Mouse (Mus musculus): ENCODE measurements around the gene Pkd1. TPM values are rescaled to one million over a fixed set of nuclear protein-coding genes. Genes with fewer than 3 reads are reported as not detected.

The Pkd1 gene
- polyA plus RNA-seq, 1 experiment from 2014 or later = 16.8 TPM

DNA sequence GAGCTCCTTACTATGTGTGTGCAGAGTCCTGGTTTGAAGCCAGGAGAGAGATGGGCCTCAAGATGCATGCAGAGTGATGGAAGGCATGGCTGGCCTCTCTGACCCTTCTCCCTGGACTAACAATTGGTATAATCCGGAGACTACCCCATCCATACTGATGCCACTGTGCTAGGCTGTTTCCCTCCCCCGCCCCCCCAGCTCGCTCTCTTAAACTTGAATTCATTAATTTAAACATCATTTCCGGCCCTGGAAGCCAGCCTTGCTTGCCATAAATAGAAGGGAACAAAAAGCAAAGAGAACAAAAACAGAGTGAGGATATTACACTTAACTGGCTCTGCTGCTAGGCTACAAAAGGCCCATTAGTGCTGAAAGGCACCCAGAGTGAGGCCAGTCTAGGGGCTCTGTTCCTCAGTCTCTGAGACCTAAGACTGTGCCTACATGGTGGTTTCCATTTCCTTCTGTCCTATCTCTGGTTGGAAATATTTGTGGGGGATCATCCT, 9.0 kb downstream of the Pkd1 start:
- H3K4me3 ChIP-seq (ENCODE audit: control insufficient read depth in 1 of 2, insufficient read depth in 1 of 2, low read depth in 1 of 2, low read length in 2 of 2) = no peak overlapping the region
- H3K4me1 ChIP-seq (ENCODE audit: control insufficient read depth in 2 of 2, insufficient read depth in 2 of 2, low read length in 2 of 2) = peaks cover 21 to 28% of the 10 kb centered on the region in 2 experiments
- WGBS = 65% methylated on average over 4 of the region's 4 CpGs
- peak overlapping the region; percentile 33 for H3K4me2 ChIP-seq (ENCODE audit: low read length)
- no peaks in the 10 kb centered on the region for H3K27me3 ChIP-seq (ENCODE audit: control insufficient read depth, insufficient read depth, low read length)
- H3K9ac ChIP-seq (ENCODE audit: low read length) = no peak overlapping the region
- 0 out of 2 replicates have a peak, but pooled peaks have one; percentile 30 for ATAC-seq (ENCODE audit: insufficient number of reproducible peaks, insufficient read depth, low FRiP score, low read depth)
- H3K27ac ChIP-seq (replicated peaks in 1 of 2; ENCODE audit: control insufficient read depth in 1 of 2, insufficient read depth in 1 of 2, low read depth in 2 of 2, low read length in 2 of 2) = peak overlapping the region; percentile 52 to 72
- H3K9me3 ChIP-seq (ENCODE audit: control insufficient read depth, low read length) = no peaks in the 10 kb centered on the region
- no peaks in the 10 kb centered on the region for H3K36me3 ChIP-seq (ENCODE audit: control insufficient read depth, insufficient read depth, low read length)

GRCm38 (mm10) chr17:24559146-24559545, 9.5 kb downstream of the Pkd1 start:
- no peaks in the 10 kb centered on the region for H3K27me3 ChIP-seq (ENCODE audit: control insufficient read depth, insufficient read depth, low read length)
- peaks cover 24 to 28% of the 10 kb centered on the region in 2 experiments for H3K4me1 ChIP-seq (ENCODE audit: control insufficient read depth in 2 of 2, insufficient read depth in 2 of 2, low read length in 2 of 2)
- no peaks in the 10 kb centered on the region for H3K36me3 ChIP-seq (ENCODE audit: control insufficient read depth, insufficient read depth, low read length)
- no peak overlapping the region for H3K9ac ChIP-seq (ENCODE audit: low read length)
- peak overlapping the region; percentile 53 to 72; a peak in 3 of 4 replicates for H3K27ac ChIP-seq (replicated peaks in 1 of 2; ENCODE audit: control insufficient read depth in 1 of 2, insufficient read depth in 1 of 2, low read depth in 2 of 2, low read length in 2 of 2)
- 70% methylated on average over 3 of the region's 3 CpGs for WGBS
- 0 out of 2 replicates have a peak, but pooled peaks have one; percentile 34 for ATAC-seq (ENCODE audit: insufficient number of reproducible peaks, insufficient read depth, low FRiP score, low read depth)
- H3K9me3 ChIP-seq (ENCODE audit: control insufficient read depth, low read length) = no peaks in the 10 kb centered on the region
- H3K4me2 ChIP-seq (ENCODE audit: low read length) = peak overlapping the region; percentile 33
- H3K4me3 ChIP-seq (ENCODE audit: control insufficient read depth in 1 of 2, insufficient read depth in 1 of 2, low read depth in 1 of 2, low read length in 2 of 2) = no peak overlapping the region

- 0 out of 4 replicates have a peak overlapping the region, but pooled peaks of 1 of the 2 experiments have one; percentile 5 for H3K27ac ChIP-seq (replicated peaks in 1 of 2; ENCODE audit: control insufficient read depth in 1 of 2, insufficient read depth in 1 of 2, low read depth in 2 of 2, low read length in 2 of 2)
- H3K9ac ChIP-seq (ENCODE audit: low read length) = no peak overlapping the region
- H3K9me3 ChIP-seq (ENCODE audit: control insufficient read depth, low read length) = no peaks in the 10 kb centered on the region
- H3K27me3 ChIP-seq (ENCODE audit: control insufficient read depth, insufficient read depth, low read length) = no peaks in the 10 kb centered on the region
- no peak for ATAC-seq (ENCODE audit: insufficient number of reproducible peaks, insufficient read depth, low FRiP score, low read depth)
- no peak overlapping the region for H3K4me3 ChIP-seq (ENCODE audit: control insufficient read depth in 1 of 2, insufficient read depth in 1 of 2, low read depth in 1 of 2, low read length in 2 of 2)
- peaks cover 11% of the 10 kb centered on the region for H3K36me3 ChIP-seq (ENCODE audit: control insufficient read depth, insufficient read depth, low read length)
- H3K4me1 ChIP-seq (ENCODE audit: control insufficient read depth in 2 of 2, insufficient read depth in 2 of 2, low read length in 2 of 2) = peaks cover 24 to 28% of the 10 kb centered on the region in 2 experiments
- no peak overlapping the region for H3K4me2 ChIP-seq (ENCODE audit: low read length)
- WGBS = 73% methylated on average over 5 of the region's 5 CpGs
These were observed 10.8 kb downstream of the Pkd1 start for GRCm38 (mm10) chr17:24560301-24561028.

GRCm38 (mm10) chr17:24561592-24561991, 12.0 kb downstream of the Pkd1 start:
- Histone ChIP-seq H3K4me3 (ENCODE audit: control insufficient read depth in 1 of 2, insufficient read depth in 1 of 2, low read depth in 1 of 2, low read length in 2 of 2) (no peak overlapping the region), H3K27me3 (ENCODE audit: control insufficient read depth, insufficient read depth, low read length) (no peaks in the 10 kb centered on the region), H3K27ac (replicated peaks in 1 of 2; ENCODE audit: control insufficient read depth in 1 of 2, insufficient read depth in 1 of 2, low read depth in 2 of 2, low read length in 2 of 2) (no peak overlapping the region), H3K9me3 (ENCODE audit: control insufficient read depth, low read length) (no peaks in the 10 kb centered on the region), H3K36me3 (ENCODE audit: control insufficient read depth, insufficient read depth, low read length) (peaks cover 17% of the 10 kb centered on the region), H3K9ac (ENCODE audit: low read length) (no peak overlapping the region), H3K4me1 (ENCODE audit: control insufficient read depth in 2 of 2, insufficient read depth in 2 of 2, low read length in 2 of 2) (peaks cover 24 to 29% of the 10 kb centered on the region in 2 experiments), H3K4me2 (ENCODE audit: low read length) (no peak overlapping the region)
- WGBS = 77% methylated on average over 2 of the region's 2 CpGs
- no peak for ATAC-seq (ENCODE audit: insufficient number of reproducible peaks, insufficient read depth, low FRiP score, low read depth)

- 69% methylated on average over 5 of the region's 5 CpGs for WGBS
- no peak overlapping the region for H3K4me2 ChIP-seq (ENCODE audit: low read length)
- H3K4me1 ChIP-seq (ENCODE audit: control insufficient read depth in 2 of 2, insufficient read depth in 2 of 2, low read length in 2 of 2) = peaks cover 24 to 29% of the 10 kb centered on the region in 2 experiments
- no peaks in the 10 kb centered on the region for H3K9me3 ChIP-seq (ENCODE audit: control insufficient read depth, low read length)
- H3K27me3 ChIP-seq (ENCODE audit: control insufficient read depth, insufficient read depth, low read length) = no peaks in the 10 kb centered on the region
- no peak for ATAC-seq (ENCODE audit: insufficient number of reproducible peaks, insufficient read depth, low FRiP score, low read depth)
- H3K9ac ChIP-seq (ENCODE audit: low read length) = no peak overlapping the region
- H3K27ac ChIP-seq (replicated peaks in 1 of 2; ENCODE audit: control insufficient read depth in 1 of 2, insufficient read depth in 1 of 2, low read depth in 2 of 2, low read length in 2 of 2) = no peak overlapping the region
- H3K4me3 ChIP-seq (ENCODE audit: control insufficient read depth in 1 of 2, insufficient read depth in 1 of 2, low read depth in 1 of 2, low read length in 2 of 2) = no peak overlapping the region
- H3K36me3 ChIP-seq (ENCODE audit: control insufficient read depth, insufficient read depth, low read length) = peaks cover 29% of the 10 kb centered on the region
These were observed 14.0 kb downstream of the Pkd1 start for GRCm38 (mm10) chr17:24563638-24564037.

DNA sequence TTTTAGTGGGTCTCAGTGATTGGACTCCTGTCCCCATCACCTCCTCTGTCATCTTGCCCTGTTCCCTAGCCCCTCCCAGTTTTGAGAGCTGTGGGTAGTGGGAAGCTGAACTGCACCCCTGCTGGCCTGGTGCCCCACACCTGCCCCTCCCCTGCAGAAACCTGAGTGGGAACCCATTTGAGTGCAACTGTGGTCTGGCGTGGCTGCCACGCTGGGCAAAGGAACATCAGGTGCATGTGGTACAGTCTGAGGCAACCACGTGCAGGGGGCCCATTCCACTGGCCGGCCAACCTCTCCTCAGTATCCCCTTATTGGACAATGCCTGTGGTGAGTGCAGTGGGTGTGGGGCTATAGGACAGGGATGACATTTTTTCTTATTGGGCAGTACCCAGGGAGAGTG, 14.8 kb downstream of the Pkd1 start:
- no peak for ATAC-seq (ENCODE audit: insufficient number of reproducible peaks, insufficient read depth, low FRiP score, low read depth)
- no peaks in the 10 kb centered on the region for H3K27me3 ChIP-seq (ENCODE audit: control insufficient read depth, insufficient read depth, low read length)
- no peak overlapping the region for H3K9ac ChIP-seq (ENCODE audit: low read length)
- H3K4me3 ChIP-seq (ENCODE audit: control insufficient read depth in 1 of 2, insufficient read depth in 1 of 2, low read depth in 1 of 2, low read length in 2 of 2) = no peak overlapping the region
- H3K9me3 ChIP-seq (ENCODE audit: control insufficient read depth, low read length) = no peaks in the 10 kb centered on the region
- peaks cover 37% of the 10 kb centered on the region for H3K36me3 ChIP-seq (ENCODE audit: control insufficient read depth, insufficient read depth, low read length)
- peaks cover 18 to 21% of the 10 kb centered on the region in 2 experiments for H3K4me1 ChIP-seq (ENCODE audit: control insufficient read depth in 2 of 2, insufficient read depth in 2 of 2, low read length in 2 of 2)
- H3K27ac ChIP-seq (replicated peaks in 1 of 2; ENCODE audit: control insufficient read depth in 1 of 2, insufficient read depth in 1 of 2, low read depth in 2 of 2, low read length in 2 of 2) = no peak overlapping the region
- WGBS = 86% methylated on average over 4 of the region's 4 CpGs
- H3K4me2 ChIP-seq (ENCODE audit: low read length) = no peak overlapping the region

- Histone ChIP-seq H3K9ac (ENCODE audit: low read length) (no peak overlapping the region), H3K4me3 (ENCODE audit: control insufficient read depth in 1 of 2, insufficient read depth in 1 of 2, low read depth in 1 of 2, low read length in 2 of 2) (no peak overlapping the region), H3K27me3 (ENCODE audit: control insufficient read depth, insufficient read depth, low read length) (no peaks in the 10 kb centered on the region), H3K9me3 (ENCODE audit: control insufficient read depth, low read length) (no peaks in the 10 kb centered on the region), H3K4me2 (ENCODE audit: low read length) (no peak overlapping the region), H3K27ac (replicated peaks in 1 of 2; ENCODE audit: control insufficient read depth in 1 of 2, insufficient read depth in 1 of 2, low read depth in 2 of 2, low read length in 2 of 2) (no peak overlapping the region), H3K36me3 (ENCODE audit: control insufficient read depth, insufficient read depth, low read length) (peaks cover 44% of the 10 kb centered on the region), H3K4me1 (ENCODE audit: control insufficient read depth in 2 of 2, insufficient read depth in 2 of 2, low read length in 2 of 2) (peaks cover 16 to 19% of the 10 kb centered on the region in 2 experiments)
- WGBS = 83% methylated on average over 3 of the region's 3 CpGs
- no peak for ATAC-seq (ENCODE audit: insufficient number of reproducible peaks, insufficient read depth, low FRiP score, low read depth)
These were observed 15.5 kb downstream of the Pkd1 start for GRCm38 (mm10) chr17:24565092-24565491.
